Mouse (Mus musculus) layer of hippocampus, postnatal 25 days (tissue): ENCODE data around the gene Ssrp1. TPM values are rescaled to one million over a fixed set of nuclear protein-coding genes. Genes with fewer than 3 reads are reported as not detected.
A peak's percentile ranks its signal among the peaks of the same experiment; 100 is the strongest.

Experiments
- DNase-seq, 2 experiments: peaks; one replicate each; pipeline ENCODE4 v3.0.0; 2022; ENCODE audit warnings: mixed read lengths in 2 of 2, low spot score in 1 of 2; ENCODE audit errors: extremely low spot score in 1 of 2
- total RNA-seq, 2 experiments: library from RNA; stranded (reverse); gene quantifications; 2 replicates each; pipeline ENCODE4 v1.2.3; 2021

Gene Ssrp1
- total RNA-seq = 100 to 1,000 TPM; 108 to 111 TPM

GRCm38 (mm10) chr2:85037047-85038026 lies at the start of gene Ssrp1, which contains the start of gene P2rx3:
TSS of gene Ssrp1 (plus strand) at chr2:85037234.
TSS of gene P2rx3 (minus strand) at chr2:85037462.
- peak; percentile 87 to 89 for DNase-seq

GRCm38 (mm10) chr2:84987930-84988329 lies 49.1 kb upstream of the Ssrp1 start, which contains the start of gene Prg3:
TSS of gene Prg3 (plus strand) at chr2:84988215.
- DNase-seq = no peak

GRCm38 (mm10) chr2:84996376-84996775 lies 40.7 kb upstream of the Ssrp1 start:
- no peak for DNase-seq

DNA sequence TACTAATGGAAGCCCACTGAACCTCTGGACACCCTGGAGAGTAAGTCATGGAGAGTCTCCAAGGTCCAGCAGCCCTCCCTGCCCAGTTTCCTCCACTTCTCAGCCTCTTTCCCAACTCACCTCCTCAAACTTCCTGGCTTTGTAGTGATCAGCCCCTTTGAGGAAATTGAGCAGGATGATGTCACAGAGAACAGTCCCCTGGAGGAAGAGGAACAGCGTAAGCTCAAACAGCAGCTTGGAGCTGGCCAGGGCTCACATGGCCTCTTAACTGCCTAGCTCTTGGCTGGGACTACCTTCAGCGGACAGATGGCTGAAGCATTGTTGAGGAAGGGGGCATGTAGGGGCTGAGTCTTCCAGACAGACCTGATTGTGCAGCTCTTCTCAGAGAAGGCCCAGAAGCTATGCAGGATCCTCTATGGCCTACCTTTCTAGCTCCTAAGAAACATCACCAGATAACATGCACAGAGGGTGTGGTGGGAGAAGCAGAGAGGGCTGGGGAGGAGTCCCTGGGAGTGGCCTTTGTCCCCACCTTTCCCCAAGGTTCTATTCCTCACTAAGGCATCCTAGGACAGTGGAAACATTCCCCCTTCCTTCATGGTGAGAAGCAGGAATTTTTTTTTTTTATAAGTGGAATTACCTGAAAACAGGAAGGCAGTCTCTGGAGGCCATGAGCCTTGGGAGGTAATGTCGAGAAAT lies 37.4 kb upstream of the Ssrp1 start:
- no peak for DNase-seq

DNA sequence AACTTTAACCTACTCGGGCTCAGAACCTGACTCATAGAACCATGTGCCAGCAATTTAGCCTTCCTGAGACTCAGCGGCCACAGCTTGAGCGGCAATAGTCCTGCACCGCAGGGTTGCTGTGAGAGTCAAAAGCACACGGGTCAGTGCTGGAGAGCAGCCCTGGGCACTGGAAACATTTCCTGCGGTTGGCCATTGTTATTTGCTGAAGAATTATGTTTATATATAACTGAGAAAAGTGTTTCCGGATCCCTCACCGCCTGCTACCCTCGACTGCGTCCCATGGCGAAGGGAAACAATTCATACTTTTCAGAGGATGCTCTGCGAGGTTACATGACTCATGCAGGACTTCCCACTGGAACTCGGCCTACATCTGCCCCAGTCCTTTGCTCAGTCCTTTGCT lies 35.5 kb upstream of the Ssrp1 start:
- DNase-seq = no peak

DNA sequence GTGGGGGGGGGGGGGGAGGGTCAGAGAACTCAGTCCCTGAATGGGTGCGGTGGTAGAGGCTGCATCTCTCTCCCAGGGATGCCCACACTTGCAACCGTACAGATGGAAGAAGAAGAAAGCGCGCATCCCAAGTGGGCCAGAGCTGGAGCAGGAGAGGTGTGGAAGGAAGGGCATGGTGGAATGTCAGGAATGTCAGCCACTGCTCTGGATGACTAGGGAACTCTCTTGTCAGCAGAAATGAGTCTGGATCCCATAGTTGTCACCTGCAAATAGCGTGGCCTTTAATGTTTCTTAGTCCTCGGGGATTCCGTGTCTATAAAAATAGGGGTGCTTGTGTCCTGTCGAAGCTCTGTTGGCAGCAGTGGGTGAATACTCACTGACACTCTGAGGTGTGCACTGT lies 34.5 kb upstream of the Ssrp1 start:
- no peak for DNase-seq

DNA sequence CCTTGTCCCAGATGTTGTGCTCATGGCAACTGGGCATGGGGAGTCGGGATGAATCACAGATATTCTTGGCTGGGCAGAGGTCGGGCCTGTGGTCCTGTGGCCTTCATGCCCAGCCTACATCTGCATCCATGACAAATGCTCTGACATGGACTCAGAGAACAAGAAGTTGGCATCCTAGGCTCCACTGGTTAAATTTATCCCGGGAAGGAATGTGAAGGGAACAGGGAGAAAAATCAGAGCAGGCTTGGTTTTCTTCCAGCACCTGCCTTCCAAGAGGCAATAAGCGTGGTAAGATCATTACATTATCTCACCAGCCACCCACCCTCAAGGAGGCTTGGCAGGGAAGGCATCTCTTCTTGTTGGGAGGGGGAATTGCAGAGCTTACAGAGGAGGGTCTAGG lies 32.7 kb upstream of the Ssrp1 start:
- DNase-seq = no peak

- DNase-seq = no peak
Observed at GRCm38 (mm10) chr2:85006600-85006999, 30.4 kb upstream of the Ssrp1 start.

DNA sequence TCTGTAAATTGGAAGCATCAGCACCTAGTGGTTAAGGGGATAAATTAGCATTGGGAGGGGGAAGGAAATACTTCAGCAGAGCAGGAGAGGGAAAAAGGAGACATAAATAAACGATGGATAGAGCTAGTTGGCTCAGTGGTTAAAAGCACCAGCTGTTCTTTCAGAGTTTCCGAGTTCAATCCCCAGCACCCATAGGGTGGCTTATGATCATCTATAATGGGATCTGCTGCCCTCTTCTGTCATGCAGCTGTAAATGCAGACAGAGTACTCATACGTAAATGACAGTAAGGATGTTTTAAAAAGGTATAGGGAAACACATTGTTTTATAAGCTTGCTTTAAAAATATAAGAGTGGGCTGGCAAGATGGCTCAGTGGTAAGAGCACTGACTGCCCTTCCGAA lies 29.3 kb upstream of the Ssrp1 start:
- DNase-seq = no peak

GRCm38 (mm10) chr2:85009212-85009611 lies 27.8 kb upstream of the Ssrp1 start:
- DNase-seq = no peak

DNA sequence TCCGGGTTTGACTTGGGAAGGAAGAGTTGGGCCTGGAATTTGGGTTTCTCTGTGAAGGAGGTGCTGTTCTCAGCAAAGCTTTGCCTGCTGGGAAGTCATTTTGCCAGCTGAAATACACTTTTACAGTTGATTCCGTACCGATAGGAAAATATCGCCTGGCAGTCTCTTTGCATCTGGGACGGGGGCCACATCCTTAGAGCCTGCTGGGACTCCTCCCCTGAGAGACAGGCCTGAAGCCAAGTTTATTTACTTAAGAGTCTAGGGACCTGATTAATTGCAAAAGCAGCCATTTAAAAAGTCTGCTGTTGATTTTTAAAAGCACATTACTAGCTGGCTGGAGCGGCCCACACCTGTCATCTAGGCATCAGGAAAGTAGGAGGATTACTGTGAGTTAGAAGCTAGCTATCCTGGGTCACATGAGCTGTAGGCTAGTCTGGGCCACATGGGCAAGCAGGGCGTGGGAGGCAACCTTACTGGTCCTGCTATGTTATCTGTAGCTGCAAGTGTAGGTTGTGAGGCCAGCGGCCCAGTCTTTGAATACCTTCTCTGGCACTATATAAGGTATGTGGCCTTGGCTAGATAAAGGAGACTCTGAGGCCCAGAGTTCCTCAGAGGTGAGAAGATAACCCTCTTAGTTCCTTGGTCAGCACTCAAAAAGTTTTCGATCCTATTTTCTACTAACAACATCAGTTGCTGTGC lies 25.0 kb upstream of the Ssrp1 start:
- DNase-seq = no peak

DNA sequence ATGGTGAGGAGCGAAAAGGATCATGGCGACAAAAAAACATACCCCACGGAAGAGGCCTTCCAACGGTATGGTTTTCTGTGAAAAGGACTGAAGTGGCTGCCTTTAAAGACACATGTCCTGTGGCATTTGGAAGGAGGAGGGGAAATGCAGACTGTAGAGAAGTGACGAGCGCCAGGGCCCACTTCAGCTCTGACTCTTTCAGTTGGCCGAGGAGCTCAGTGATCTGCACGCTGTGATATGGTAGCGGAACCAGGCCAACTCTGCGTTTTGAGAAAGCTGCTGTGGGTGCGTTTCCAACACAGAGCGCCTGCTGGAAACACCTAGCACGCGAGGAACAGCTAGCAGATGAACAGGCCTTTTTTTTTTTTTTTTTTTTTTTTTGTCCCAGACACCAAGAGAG lies 24.4 kb upstream of the Ssrp1 start:
- no peak for DNase-seq

GRCm38 (mm10) chr2:85013826-85014587 lies 23.0 kb upstream of the Ssrp1 start:
- DNase-seq = no peak

DNA sequence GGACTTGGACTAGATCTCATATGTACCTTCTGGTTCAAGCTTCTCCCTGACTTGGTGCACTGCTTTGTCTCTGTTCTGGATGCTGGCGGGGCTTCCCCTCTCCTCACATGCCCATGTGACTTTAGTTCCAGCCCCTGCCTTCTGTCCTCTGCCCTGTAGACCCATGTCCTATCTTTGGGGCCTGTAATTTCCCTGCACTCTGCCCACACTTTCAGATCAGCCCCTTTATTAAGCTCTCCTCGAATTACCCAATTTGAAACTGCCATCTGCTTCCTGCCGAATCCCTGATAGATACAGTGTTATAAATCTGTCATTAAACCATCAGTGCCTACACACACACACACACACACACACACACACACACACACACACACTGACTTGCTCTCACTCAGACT lies 22.4 kb upstream of the Ssrp1 start:
- peak in 1 of 2 experiments; percentile 24 for DNase-seq

- DNase-seq = peak in 1 of 2 experiments; percentile 18
Observed at GRCm38 (mm10) chr2:85022043-85022442, 15.0 kb upstream of the Ssrp1 start.

GRCm38 (mm10) chr2:85026178-85026577 lies 10.9 kb upstream of the Ssrp1 start:
- DNase-seq = no peak

GRCm38 (mm10) chr2:85027281-85027680 lies 9.8 kb upstream of the Ssrp1 start:
- no peak for DNase-seq

DNA sequence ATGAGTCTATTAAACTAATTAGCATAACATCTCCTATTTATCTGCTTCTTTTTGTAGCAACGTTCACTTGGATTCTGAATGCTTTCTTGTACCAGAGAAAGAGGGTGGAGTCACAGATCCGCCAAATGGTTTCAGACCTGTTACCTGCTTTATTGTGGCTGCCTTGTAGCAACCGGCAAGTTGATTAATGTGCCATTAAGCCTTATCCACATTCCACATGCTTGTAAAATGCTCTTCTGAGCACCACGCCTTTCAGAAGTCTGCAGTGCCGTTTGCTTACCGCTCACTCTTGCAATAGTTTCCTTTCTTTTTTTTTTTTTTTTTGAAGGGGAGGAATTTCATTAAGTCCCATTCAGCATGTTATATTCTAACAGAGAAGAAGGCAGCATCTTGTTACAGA lies 7.1 kb upstream of the Ssrp1 start:
- no peak for DNase-seq

DNA sequence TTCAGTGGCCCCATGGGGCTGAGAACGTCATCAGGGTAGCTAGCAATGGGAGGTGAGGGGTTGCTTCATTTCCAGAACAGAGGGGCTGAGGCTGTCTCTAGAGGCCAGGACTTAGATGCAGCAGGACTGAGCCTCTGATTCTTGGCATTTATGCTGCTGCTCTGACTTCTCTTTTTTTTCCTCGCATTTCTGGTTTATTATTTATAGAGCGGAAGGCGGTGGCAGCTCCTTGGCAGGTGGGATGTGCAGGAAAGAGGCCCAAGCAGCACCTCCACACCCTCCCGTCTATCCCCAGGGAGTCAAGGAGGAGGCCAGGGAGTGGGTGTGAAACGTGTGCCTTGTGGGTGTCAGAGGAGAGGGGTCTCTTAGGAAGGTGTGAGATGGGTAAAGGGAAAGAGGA lies 6.0 kb upstream of the Ssrp1 start:
- DNase-seq = no peak

GRCm38 (mm10) chr2:85033121-85033520 lies 3.9 kb upstream of the Ssrp1 start:
- no peak for DNase-seq
